Comparison of ENCODE assay signal across 10 mouse cellular contexts in the genomic region with DNA sequence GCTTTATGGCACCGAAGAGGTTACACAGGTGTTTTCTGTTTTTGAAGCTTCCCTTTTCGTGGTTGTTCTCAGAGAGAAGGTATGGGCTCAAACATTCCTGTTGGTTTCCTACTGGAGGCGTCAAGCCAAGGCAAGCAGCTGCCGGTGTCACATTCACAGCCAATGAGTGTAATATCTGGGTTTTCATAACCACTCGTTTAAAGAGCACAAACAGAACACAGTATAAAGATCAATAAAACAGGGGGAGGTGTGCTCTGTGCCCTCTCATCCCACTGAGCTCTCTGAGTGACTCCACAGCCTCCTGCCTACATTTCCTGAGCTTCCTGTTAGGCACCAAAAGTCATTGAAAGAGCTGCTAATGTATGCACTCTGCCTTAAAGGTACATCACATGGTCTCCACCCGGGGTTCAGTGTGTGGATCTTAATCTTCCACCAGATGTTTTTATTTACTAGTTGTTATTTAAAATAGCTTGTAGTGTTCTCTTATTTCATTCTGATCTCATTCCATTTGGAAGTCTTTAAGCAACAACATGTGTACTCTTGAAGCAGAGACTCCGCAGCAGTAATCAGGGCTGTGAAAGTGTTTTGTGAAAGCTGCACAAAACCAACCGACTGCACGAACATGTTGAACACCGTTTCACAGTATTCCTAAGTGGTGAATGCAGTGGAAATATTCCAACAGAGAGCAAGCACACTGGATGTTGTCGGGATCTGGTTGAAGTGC.
DNase-seq lines count a peak whose midpoint lies in the region; ATAC-seq and TF ChIP-seq lines count a peak whose summit lies in the region.
"Had no signal": no experiment of that assay in that cellular context is flagged by ENCODE, and none has a peak within 500 bp of the region (broad histone marks: within the 10 kb centered on the region; RNA-seq: fewer than 3 reads in every experiment).

No protein-coding gene starts in this region.

- no peaks in the 10 kb centered on the region for H3K36me3 ChIP-seq in lung, postnatal 0 days (ENCODE audit: insufficient read depth, low read length)
- H3K36me3 ChIP-seq in embryonic facial prominence, embryonic 11.5 days (replicated peaks; ENCODE audit: control insufficient read depth, insufficient read depth, low read depth, low read length), result no peaks in the 10 kb centered on the region
- H3K36me3 ChIP-seq in hindbrain, embryonic 10.5 days, result no peaks in the 10 kb centered on the region
- no peaks in the 10 kb centered on the region for H3K36me3 ChIP-seq in midbrain, embryonic 12.5 days
- H3K36me3 ChIP-seq in liver, embryonic 11.5 days (ENCODE audit: control insufficient read depth, insufficient read depth, low read length), result no peaks in the 10 kb centered on the region

- no peak for ATAC-seq in lung, postnatal 0 days
- ATAC-seq in embryonic facial prominence, embryonic 11.5 days (replicated peaks; ENCODE audit: insufficient number of reproducible peaks, low FRiP score, low TSS enrichment, low read depth), result no peak; the same call in 1 of the 2 replicates
- no peak for ATAC-seq in midbrain, embryonic 12.5 days (ENCODE audit: low FRiP score, low read depth)
- no peak for ATAC-seq in activated CD4-positive, CD25-positive, alpha-beta regulatory T cell, adult 4 months
- no peak for ATAC-seq in liver, embryonic 11.5 days (replicated peaks; ENCODE audit: low FRiP score)

- 39% methylated on average over 11 of the region's 11 CpGs for WGBS in lung, postnatal 0 days
- whole genome bisulfite sequencing in lung, adult 2 months, result 36% methylated on average over 11 of the region's 11 CpGs
- 25% methylated on average over 11 of the region's 11 CpGs for WGBS in embryonic facial prominence, embryonic 11.5 days
- WGBS in hindbrain, embryonic 10.5 days, result 58% methylated on average over 11 of the region's 11 CpGs
- 58% methylated on average over 11 of the region's 11 CpGs for WGBS in midbrain, embryonic 12.5 days
- WGBS in liver, embryonic 11.5 days, result 46% methylated on average over 11 of the region's 11 CpGs

- no peaks in the 10 kb centered on the region for H3K27me3 ChIP-seq in lung, postnatal 0 days (replicated peaks; ENCODE audit: insufficient read depth, low read length)
- H3K27me3 ChIP-seq in embryonic facial prominence, embryonic 11.5 days (ENCODE audit: control insufficient read depth, insufficient read depth, low read length), result no peaks in the 10 kb centered on the region
- no peaks in the 10 kb centered on the region for H3K27me3 ChIP-seq in hindbrain, embryonic 10.5 days (ENCODE audit: insufficient read depth, poor library complexity, severe bottlenecking)
- no peaks in the 10 kb centered on the region for H3K27me3 ChIP-seq in midbrain, embryonic 12.5 days
- H3K27me3 ChIP-seq in liver, embryonic 11.5 days (replicated peaks; ENCODE audit: control insufficient read depth, insufficient read depth, low read length), result no peaks in the 10 kb centered on the region

- DNase-seq in lung, postnatal 0 days (ENCODE audit: low spot score), result peak; percentile 12
- DNase-seq in lung, adult 2 months, result no peak
- peak; percentile 63 for DNase-seq in embryonic facial prominence, embryonic 11.5 days (ENCODE audit: low spot score)
- DNase-seq in hindbrain, embryonic 10.5 days (ENCODE audit: low spot score), result peak; percentile 9
- no peak for DNase-seq in heart, postnatal 10 days
- no peak for DNase-seq in liver, embryonic 11.5 days (ENCODE audit: low spot score)
- DNase-seq: adrenal gland, postnatal 36 days had no signal

- no peaks in the 10 kb centered on the region for H3K9me3 ChIP-seq in lung, postnatal 0 days (ENCODE audit: low read length)
- H3K9me3 ChIP-seq in embryonic facial prominence, embryonic 11.5 days (replicated peaks; ENCODE audit: control insufficient read depth, low read length), result no peaks in the 10 kb centered on the region
- no peaks in the 10 kb centered on the region for H3K9me3 ChIP-seq in hindbrain, embryonic 10.5 days
- no peaks in the 10 kb centered on the region for H3K9me3 ChIP-seq in midbrain, embryonic 12.5 days
- H3K9me3 ChIP-seq in liver, embryonic 11.5 days (ENCODE audit: control insufficient read depth, low read length), result no peaks in the 10 kb centered on the region

- intact Hi-C loops in heart, postnatal 10 days (cut with DNase I), result no loop called here

- no peak overlapping the region for H3K4me3 ChIP-seq in lung, postnatal 0 days (ENCODE audit: low read depth, low read length)
- no peak overlapping the region for H3K4me3 ChIP-seq in lung, adult 2 months (replicated peaks; ENCODE audit: extremely low read depth, low read depth, low read length)
- no peak overlapping the region for H3K4me3 ChIP-seq in embryonic facial prominence, embryonic 11.5 days (ENCODE audit: low read depth, low read length)
- no peak overlapping the region for H3K4me3 ChIP-seq in hindbrain, embryonic 10.5 days
- H3K4me3 ChIP-seq in midbrain, embryonic 12.5 days, result no peak overlapping the region
- no peak overlapping the region for H3K4me3 ChIP-seq in liver, embryonic 11.5 days (ENCODE audit: low read depth, low read length)

- no peak overlapping the region for H3K27ac ChIP-seq in lung, postnatal 0 days (ENCODE audit: low read length)
- H3K27ac ChIP-seq in embryonic facial prominence, embryonic 11.5 days (replicated peaks; ENCODE audit: low read depth, low read length), result peak overlapping the region; percentile 67
- H3K27ac ChIP-seq in hindbrain, embryonic 10.5 days, result no peak overlapping the region
- H3K27ac ChIP-seq in midbrain, embryonic 12.5 days (replicated peaks), result 0 out of 2 replicates have a peak overlapping the region, but pooled peaks have one; percentile 15
- H3K27ac ChIP-seq in liver, embryonic 11.5 days (ENCODE audit: low read depth, low read length), result no peak overlapping the region
- H3K27ac ChIP-seq: macrophage had no signal

- H3K4me1 ChIP-seq in lung, postnatal 0 days (ENCODE audit: insufficient read depth, low read depth, low read length), result no peaks in the 10 kb centered on the region
- H3K4me1 ChIP-seq in lung, adult 2 months (ENCODE audit: control insufficient read depth, insufficient read depth, low read length), result no peaks in the 10 kb centered on the region
- H3K4me1 ChIP-seq in embryonic facial prominence, embryonic 11.5 days (ENCODE audit: control insufficient read depth, insufficient read depth, low read length), result no peaks in the 10 kb centered on the region
- H3K4me1 ChIP-seq in hindbrain, embryonic 10.5 days (replicated peaks), result 0 out of 2 replicates have a peak, but pooled peaks cover 3% of the 10 kb centered on the region
- peaks cover 9% of the 10 kb centered on the region; the same call in 1 of the 2 replicates for H3K4me1 ChIP-seq in midbrain, embryonic 12.5 days
- H3K4me1 ChIP-seq in liver, embryonic 11.5 days (replicated peaks; ENCODE audit: control insufficient read depth, insufficient read depth, low read length), result no peaks in the 10 kb centered on the region

- TF ChIP-seq EP300 in lung, postnatal 0 days (IDR thresholded peaks at IDR 0.05), result no peak

- no peak for TF ChIP-seq CTCF in lung, postnatal 0 days (IDR thresholded peaks at IDR 0.05)
- TF ChIP-seq CTCF in lung, adult 2 months (IDR thresholded peaks at IDR 0.05; ENCODE audit: insufficient read depth, low read length), result no peak

- no peak overlapping the region for H3K9ac ChIP-seq in lung, postnatal 0 days (replicated peaks; ENCODE audit: low read depth)
- no peak overlapping the region for H3K9ac ChIP-seq in embryonic facial prominence, embryonic 11.5 days (replicated peaks; ENCODE audit: low read length)
- H3K9ac ChIP-seq in midbrain, embryonic 12.5 days (replicated peaks), result no peak overlapping the region
- H3K9ac ChIP-seq in liver, embryonic 11.5 days (ENCODE audit: low read depth, low read length), result no peak overlapping the region

- no peak for TF ChIP-seq POLR2A in lung, adult 2 months (IDR thresholded peaks at IDR 0.05; ENCODE audit: borderline replicate concordance, extremely low read depth, low read depth, low read length)

- H3K4me2 ChIP-seq in lung, postnatal 0 days (replicated peaks; ENCODE audit: low read depth, low read length), result no peak overlapping the region
- H3K4me2 ChIP-seq in embryonic facial prominence, embryonic 11.5 days (ENCODE audit: low read depth, low read length), result no peak overlapping the region
- H3K4me2 ChIP-seq in midbrain, embryonic 12.5 days (replicated peaks), result no peak overlapping the region
- no peak overlapping the region for H3K4me2 ChIP-seq in liver, embryonic 11.5 days

Comparison
In these comparisons a context has a peak if more than half of its experiments do, and no peak if none do; other contexts are left out.
1. DNase-seq: peak in lung, postnatal 0 days (single experiment), embryonic facial prominence, embryonic 11.5 days (single experiment) and hindbrain, embryonic 10.5 days (single experiment); none in lung, adult 2 months (single experiment), heart, postnatal 10 days (0 of 2) and liver, embryonic 11.5 days (single experiment).
2. H3K27ac ChIP-seq: peak in embryonic facial prominence, embryonic 11.5 days (single experiment) and midbrain, embryonic 12.5 days (single experiment); none in lung, postnatal 0 days (single experiment), hindbrain, embryonic 10.5 days (single experiment) and liver, embryonic 11.5 days (single experiment).